Mouse (Mus musculus): Measurements from ENCODE around the gene Gm5797.
"Not testable (repeated sequence)": the region's sequence is repeated elsewhere in the genome, so short reads cannot be mapped to it uniquely, and the experiment has no call there.

DNA sequence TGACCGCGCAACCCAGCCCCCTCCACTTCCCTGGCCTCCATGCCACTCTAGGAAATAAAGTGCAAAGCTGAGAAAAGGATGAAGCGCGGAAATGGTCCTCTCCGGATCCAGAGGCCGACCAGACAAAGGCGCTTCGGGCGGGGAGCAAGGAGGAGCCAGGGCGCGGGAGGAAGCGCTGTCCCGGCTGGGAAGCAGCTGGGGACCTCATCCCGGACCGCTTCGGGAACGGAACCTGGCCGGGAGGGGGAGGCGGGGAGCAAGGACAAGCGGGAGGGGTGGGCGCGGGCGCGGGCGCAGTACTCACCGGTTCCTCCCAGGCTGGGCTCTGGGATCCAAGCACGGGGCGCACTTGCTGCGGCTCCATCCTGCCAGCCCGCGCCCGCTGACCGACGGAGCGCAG is 17.5 kb downstream of the Gm5797 start, which contains the start of gene Gm3739:
- TF ChIP-seq EP300 (IDR thresholded peaks at IDR 0.05; ENCODE audit: insufficient read depth, low read depth, low read length); POLR2A (IDR thresholded peaks at IDR 0.05; ENCODE audit: insufficient read depth, low read length); CTCF (IDR thresholded peaks at IDR 0.05; ENCODE audit: low read depth, low read length): not testable (repeated sequence)

All from ES-Bruce4 (cell line).